18 mouse cellular contexts compared by ENCODE assay signal in genomic region chr1:150742376-150743087, GRCm38 (mm10).
DNase-seq lines count a peak whose midpoint lies in the region; ATAC-seq lines count a peak whose summit lies in the region.
"Had no signal": no experiment of that assay in that cellular context is flagged by ENCODE, and none has a peak within 500 bp of the region (broad histone marks: within the 10 kb centered on the region; RNA-seq: fewer than 3 reads in every experiment).

No protein-coding gene starts in this region.

- intact Hi-C loops in heart, postnatal 14 days (cut with DNase I): no loop called here

- H3K4me2 ChIP-seq in intestine, embryonic 16.5 days (ENCODE audit: low read depth, low read length): no peak overlapping the region
- H3K4me2 ChIP-seq: hindbrain, embryonic 14.5 days; midbrain, embryonic 12.5 days; neural tube, embryonic 15.5 days had no signal

- WGBS in intestine, embryonic 16.5 days: 69% methylated on average over 7 of the region's 7 CpGs

- no peaks in the 10 kb centered on the region for H3K36me3 ChIP-seq in intestine, embryonic 16.5 days (ENCODE audit: control insufficient read depth, insufficient read depth, low read length)
- H3K36me3 ChIP-seq: midbrain, embryonic 12.5 days; neural tube, embryonic 15.5 days had no signal

- peak; percentile 91 for ATAC-seq in intestine, embryonic 16.5 days
- ATAC-seq: activated CD4-positive, CD25-positive, alpha-beta regulatory T cell, adult 4 months had no signal

- H3K27me3 ChIP-seq in intestine, embryonic 16.5 days (replicated peaks; ENCODE audit: control insufficient read depth, insufficient read depth, low read length): no peaks in the 10 kb centered on the region
- H3K27me3 ChIP-seq: midbrain, embryonic 12.5 days; neural tube, embryonic 15.5 days had no signal

- H3K9ac ChIP-seq in intestine, embryonic 16.5 days (ENCODE audit: low read depth, low read length): no peak overlapping the region
- H3K9ac ChIP-seq: hindbrain, embryonic 14.5 days; liver, embryonic 14.5 days; midbrain, embryonic 12.5 days; neural tube, embryonic 15.5 days had no signal

- no peak overlapping the region for H3K4me3 ChIP-seq in intestine, embryonic 16.5 days (ENCODE audit: low read length)
- H3K4me3 ChIP-seq: midbrain, embryonic 12.5 days; neural tube, embryonic 15.5 days had no signal

- H3K27ac ChIP-seq in intestine, embryonic 16.5 days (ENCODE audit: low read length): no peak overlapping the region
- H3K27ac ChIP-seq: hindbrain, embryonic 14.5 days; liver, embryonic 14.5 days; macrophage; midbrain, embryonic 12.5 days; neural tube, embryonic 15.5 days had no signal

- no peaks in the 10 kb centered on the region for H3K9me3 ChIP-seq in intestine, embryonic 16.5 days (ENCODE audit: control insufficient read depth, low read length)
- H3K9me3 ChIP-seq: midbrain, embryonic 12.5 days; neural tube, embryonic 15.5 days had no signal

- peak; percentile 5 to 21 for DNase-seq in heart, adult 9 months (ENCODE audit: low spot score in 2 of 2)
- DNase-seq in heart, postnatal 14 days: no peak
- peak; percentile 3 for DNase-seq in lung, postnatal 36 days
- no peak for DNase-seq in lung, postnatal 10 days
- DNase-seq in thymus, postnatal 0 days (ENCODE audit: low spot score): no peak
- no peak for DNase-seq in gastrocnemius, adult 8-10 months (ENCODE audit: low spot score in 2 of 2)
- DNase-seq: adrenal gland, postnatal 36 days; cerebellum, postnatal 14 days; kidney, postnatal 10 days; retina, postnatal 1 day; thymus, postnatal 25 days had no signal

- H3K4me1 ChIP-seq in intestine, embryonic 16.5 days (ENCODE audit: control insufficient read depth, insufficient read depth, low read length): 0 out of 2 replicates have a peak, but pooled peaks cover 2% of the 10 kb centered on the region
- H3K4me1 ChIP-seq: midbrain, embryonic 12.5 days; neural tube, embryonic 15.5 days had no signal

Comparison
In these comparisons a context has a peak if more than half of its experiments do, and no peak if none do; other contexts are left out.
1. DNase-seq: peak in heart, adult 9 months (2 of 2) and lung, postnatal 36 days (single experiment); none in heart, postnatal 14 days (0 of 2), lung, postnatal 10 days (single experiment), thymus, postnatal 0 days (single experiment) and gastrocnemius, adult 8-10 months (0 of 2).